Mouse (Mus musculus): Measurements from ENCODE around the gene Gper1.
"Not testable (repeated sequence)": the region's sequence is repeated elsewhere in the genome, so short reads cannot be mapped to it uniquely, and the experiment has no call there.

The Gper1 gene

GRCm38 (mm10) chr5:139390324-139391119, 32.4 kb upstream of the Gper1 start:
- in situ Hi-C loops (cut with MboI, MseI), result not testable (repeated sequence)

- in situ Hi-C loops (cut with MboI, MseI), result no loop called here
Observed at GRCm38 (mm10) chr5:139391309-139391990, 31.5 kb upstream of the Gper1 start.

GRCm38 (mm10) chr5:139392219-139393196, 30.4 kb upstream of the Gper1 start:
- in situ Hi-C loops (cut with MboI, MseI), result no loop called here

GRCm38 (mm10) chr5:139393197-139393588, 29.8 kb upstream of the Gper1 start:
- in situ Hi-C loops (cut with MboI, MseI), result no loop called here

- in situ Hi-C loops (cut with MboI, MseI), result no loop called here
Observed at GRCm38 (mm10) chr5:139394399-139394798, 28.6 kb upstream of the Gper1 start.

GRCm38 (mm10) chr5:139395528-139395927, 27.4 kb upstream of the Gper1 start:
- in situ Hi-C loops (cut with MboI, MseI), result no loop called here

GRCm38 (mm10) chr5:139397359-139397916, 25.5 kb upstream of the Gper1 start:
- in situ Hi-C loops (cut with MboI, MseI), result no loop called here

- in situ Hi-C loops (cut with MboI, MseI), result no loop called here
Observed at GRCm38 (mm10) chr5:139397959-139398753, 24.8 kb upstream of the Gper1 start.

- in situ Hi-C loops (cut with MboI, MseI), result no loop called here
Observed at GRCm38 (mm10) chr5:139398786-139399185, 24.2 kb upstream of the Gper1 start.

GRCm38 (mm10) chr5:139399991-139400390, 23.0 kb upstream of the Gper1 start:
- in situ Hi-C loops (cut with MboI, MseI), result no loop called here

- in situ Hi-C loops (cut with MboI, MseI), result no loop called here
Observed at GRCm38 (mm10) chr5:139402106-139402505, 20.8 kb upstream of the Gper1 start.

GRCm38 (mm10) chr5:139403692-139404260, 19.2 kb upstream of the Gper1 start:
- in situ Hi-C loops (cut with MboI, MseI), result no loop called here

GRCm38 (mm10) chr5:139404801-139405401, 18.1 kb upstream of the Gper1 start, which contains the start of gene C130050O18Rik:
Gene C130050O18Rik, plus strand, starts transcription at chr5:139405280.
- in situ Hi-C loops (cut with MboI, MseI), result no loop called here

- in situ Hi-C loops (cut with MboI, MseI), result no loop called here
Observed at GRCm38 (mm10) chr5:139405478-139405877, 17.5 kb upstream of the Gper1 start.

- in situ Hi-C loops (cut with MboI, MseI), result no loop called here
Observed at GRCm38 (mm10) chr5:139405953-139406352, 17.0 kb upstream of the Gper1 start.

GRCm38 (mm10) chr5:139407121-139407885, 15.6 kb upstream of the Gper1 start:
- in situ Hi-C loops (cut with MboI, MseI), result no loop called here

GRCm38 (mm10) chr5:139408511-139408910, 14.4 kb upstream of the Gper1 start:
- in situ Hi-C loops (cut with MboI, MseI), result no loop called here

GRCm38 (mm10) chr5:139409412-139409811, 13.5 kb upstream of the Gper1 start:
- in situ Hi-C loops (cut with MboI, MseI), result no loop called here

GRCm38 (mm10) chr5:139410056-139410455, 12.9 kb upstream of the Gper1 start:
- in situ Hi-C loops (cut with MboI, MseI), result no loop called here

Data from T-helper 2 cell (primary cell).